Mouse (Mus musculus) spleen, postnatal 10 days (tissue): ENCODE results near the gene Donson.
"Not testable (repeated sequence)": the region's sequence is repeated elsewhere in the genome, so short reads cannot be mapped to it uniquely, and the experiment has no call there.

ENCODE experiments used
- DNase-seq, 2 experiments: peaks; one replicate each; pipeline ENCODE4 v3.0.0; 2021 to 2022; ENCODE audit warnings: low spot score in 2 of 2

Gene Donson

GRCm38 (mm10) chr16:91645420-91645819, 43.1 kb downstream of the Donson start:
- DNase-seq = not testable (repeated sequence)

DNA sequence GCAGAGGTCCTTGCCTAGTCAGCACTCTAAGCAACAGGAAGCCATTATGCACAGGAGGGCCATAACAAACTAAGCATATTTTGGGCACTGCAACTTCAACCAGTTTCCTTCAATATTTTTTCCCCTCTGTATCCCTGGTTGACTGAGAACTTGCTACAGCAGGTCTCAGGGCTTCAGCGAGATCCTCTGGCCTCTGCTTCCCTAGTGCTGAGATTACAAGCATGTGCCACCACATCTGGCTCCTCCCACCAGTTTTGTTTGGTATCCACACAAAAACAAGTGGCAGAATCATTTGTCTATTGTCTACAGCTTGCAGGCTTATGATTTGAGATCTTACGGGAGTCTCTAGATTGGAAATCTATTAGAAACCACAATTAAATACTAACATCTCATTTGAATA, 43.7 kb downstream of the Donson start:
- DNase-seq = no peak

GRCm38 (mm10) chr16:91640171-91640570, 48.4 kb downstream of the Donson start:
- DNase-seq = no peak

DNA sequence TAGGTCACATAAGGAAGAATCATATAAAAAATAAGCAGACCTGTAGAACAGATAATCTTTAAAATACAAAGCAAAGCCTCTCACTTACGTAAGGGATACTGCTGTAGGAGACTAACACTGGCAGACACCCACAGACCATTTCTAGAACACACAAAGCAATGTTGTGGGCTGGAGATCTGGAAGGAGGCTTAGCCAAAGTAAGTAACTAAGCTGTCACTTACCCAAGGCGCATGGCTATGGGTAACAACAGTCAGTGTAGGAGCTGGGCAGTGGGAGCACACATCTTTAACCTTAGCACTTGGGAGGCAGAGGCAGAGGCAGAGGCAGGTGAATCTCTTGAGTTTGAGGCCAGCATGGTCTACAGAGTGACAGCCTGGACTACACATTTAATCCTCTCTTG, 48.9 kb downstream of the Donson start:
- no peak for DNase-seq

DNA sequence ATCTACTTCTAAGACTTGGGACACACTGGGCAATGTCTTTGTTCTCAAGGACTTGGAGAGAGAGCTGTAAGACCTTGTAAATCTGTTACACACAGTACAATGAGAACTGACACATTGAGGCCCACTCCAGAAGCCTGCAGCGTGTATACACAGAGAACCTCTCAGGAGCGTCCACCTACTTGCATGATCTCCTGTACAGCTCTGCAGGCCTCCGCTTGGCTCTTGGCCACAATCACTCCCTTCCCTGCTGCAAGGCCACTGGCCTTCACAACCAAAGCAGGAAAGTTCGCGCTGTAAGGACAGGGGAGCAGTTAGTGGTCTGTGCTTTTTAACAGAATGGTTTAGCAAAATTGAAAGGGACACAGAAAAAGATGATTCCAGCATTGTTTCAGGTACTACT, 49.4 kb downstream of the Donson start:
- DNase-seq = no peak

DNA sequence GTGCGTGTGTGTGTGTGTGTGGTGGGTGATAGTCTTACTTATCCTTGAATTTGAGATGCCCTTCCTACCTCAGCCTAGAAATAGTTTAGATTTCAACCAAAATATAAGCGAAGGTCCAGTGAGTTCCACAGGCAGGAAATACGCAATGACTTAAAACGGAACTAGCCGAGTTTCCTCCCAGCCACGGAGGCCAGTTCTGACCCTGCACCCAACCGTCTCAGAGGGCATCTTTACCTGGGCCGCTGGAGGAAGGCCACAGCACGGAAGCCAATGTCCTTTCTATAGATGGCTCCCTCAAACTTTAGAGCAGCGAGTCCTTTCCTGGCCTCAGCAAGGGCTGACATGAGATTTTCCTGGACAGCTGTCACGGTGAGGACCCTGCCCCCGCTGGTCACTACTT, 54.9 kb downstream of the Donson start:
- no peak for DNase-seq

DNA sequence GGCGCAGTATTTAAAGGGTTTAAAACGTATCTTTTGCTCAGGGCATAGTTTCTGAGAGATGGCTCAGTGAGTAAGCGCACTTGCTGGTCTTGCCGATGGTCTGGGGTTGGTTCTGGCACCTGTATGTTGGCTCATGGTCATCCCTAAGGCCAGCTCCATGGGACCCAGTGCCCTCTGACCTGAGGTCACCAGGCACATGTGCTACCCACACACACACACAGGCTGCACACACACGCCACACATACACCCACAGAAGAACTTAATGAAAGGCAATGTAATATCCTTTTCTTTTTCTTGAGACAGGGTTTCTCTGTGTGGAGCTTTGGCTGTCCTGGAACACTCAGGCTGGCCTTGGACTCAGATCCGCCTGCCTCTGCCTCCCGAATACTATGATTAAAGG, 55.6 kb downstream of the Donson start:
- no peak for DNase-seq

GRCm38 (mm10) chr16:91632439-91632838, 56.1 kb downstream of the Donson start:
- no peak for DNase-seq

- no peak for DNase-seq
Observed at GRCm38 (mm10) chr16:91630584-91630983, 58.0 kb downstream of the Donson start.

GRCm38 (mm10) chr16:91629749-91630148, 58.8 kb downstream of the Donson start:
- DNase-seq = no peak

DNA sequence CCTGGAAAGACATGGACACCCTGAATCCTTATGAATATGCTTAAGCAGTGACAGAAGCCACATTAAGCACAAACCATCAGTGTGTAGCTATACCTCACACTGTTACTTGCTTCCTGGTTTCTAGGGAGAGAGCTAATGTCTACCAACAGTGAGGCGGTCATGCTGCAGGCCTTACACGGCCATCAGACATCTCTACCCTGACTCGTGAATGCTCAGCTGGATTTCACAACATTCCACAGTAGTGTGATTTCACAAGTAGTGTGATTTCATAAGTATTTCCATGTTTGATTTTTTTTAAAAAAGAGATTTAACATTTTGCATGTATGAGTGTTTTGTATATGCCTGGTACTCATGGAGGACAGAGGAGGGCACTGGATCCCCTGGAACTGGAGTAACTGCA, 59.9 kb downstream of the Donson start:
- DNase-seq = no peak

- DNase-seq = no peak
Observed at GRCm38 (mm10) chr16:91627831-91628230, 60.7 kb downstream of the Donson start.
